Comparison of ENCODE assay signal across 8 mouse cellular contexts in genomic region chr14:76414122-76414861, GRCm38 (mm10). TPM values are rescaled to one million over a fixed set of nuclear protein-coding genes. Genes with fewer than 3 reads are reported as not detected.
A peak's percentile ranks its signal among the peaks of the same experiment; 100 is the strongest.
DNase-seq lines count a peak whose midpoint lies in the region; ATAC-seq lines count a peak whose summit lies in the region.

No protein-coding gene starts in this region.

- H3K36me3 ChIP-seq in hindbrain, embryonic 14.5 days (replicated peaks; ENCODE audit: control insufficient read depth, insufficient read depth) = peaks cover 28% of the 10 kb centered on the region

- H3K27me3 ChIP-seq in hindbrain, embryonic 14.5 days (ENCODE audit: control insufficient read depth, insufficient read depth, low read length) = no peaks in the 10 kb centered on the region

- peak overlapping the region; percentile 92 for H3K4me3 ChIP-seq in hindbrain, embryonic 14.5 days (replicated peaks; ENCODE audit: low read length)

- H3K9ac ChIP-seq in hindbrain, embryonic 14.5 days = peak overlapping the region; percentile 99

- peak; percentile 95 for ATAC-seq in hindbrain, embryonic 14.5 days (ENCODE audit: low FRiP score)

- H3K4me2 ChIP-seq in hindbrain, embryonic 14.5 days (replicated peaks) = peak overlapping the region; percentile 88

- no peaks in the 10 kb centered on the region for H3K9me3 ChIP-seq in hindbrain, embryonic 14.5 days (ENCODE audit: control insufficient read depth, low read length)

- H3K4me1 ChIP-seq in hindbrain, embryonic 14.5 days (replicated peaks; ENCODE audit: control insufficient read depth, insufficient read depth, low read length) = peaks cover 35% of the 10 kb centered on the region

- peak; percentile 98 for DNase-seq in NIH3T3 (ENCODE audit: low read depth)
- peak; percentile 99 for DNase-seq in cerebellum, adult 9-11 months
- DNase-seq in frontal cortex, postnatal 25 days (ENCODE audit: low spot score in 2 of 2) = peak; percentile 88 to 92
- peak; percentile 98 for DNase-seq in hindbrain, embryonic 14.5 days (ENCODE audit: low spot score)
- peak; percentile 90 to 92 for DNase-seq in layer of hippocampus, postnatal 25 days (ENCODE audit: extremely low spot score in 1 of 2, low spot score in 1 of 2)
- DNase-seq in lung, postnatal 14 days = peak; percentile 97
- peak; percentile 98 for DNase-seq in ovary, postnatal 36 days (ENCODE audit: low spot score)
- DNase-seq in thymus, postnatal 14 days = peak; percentile 95

- peak overlapping the region; percentile 100 for H3K27ac ChIP-seq in hindbrain, embryonic 14.5 days

- WGBS in hindbrain, embryonic 14.5 days = under 1% methylated on average over 40 of the region's 81 CpGs

RNA-seq across cellular contexts. Expression of gene Tsc22d1, which starts 0.5 kb away (rescaled TPM):
- 891 and 894 TPM in 2 replicates for polyA plus RNA-seq in hindbrain, embryonic 14.5 days (2014; fragmentation: Nextera tagmentation; extraction: Ambion mirVana)
- 100 to 1,000 TPM; 493 to 570 TPM for total RNA-seq in layer of hippocampus, postnatal 25 days (2021)

Comparison
In these comparisons a context has a peak if more than half of its experiments do, and no peak if none do; other contexts are left out.
1. Peak in every context shown above with its lines: DNase-seq, ATAC-seq, H3K4me3 ChIP-seq and H3K27ac ChIP-seq.